Mouse (Mus musculus) neural tube, embryonic 14.5 days (tissue): Measurements from ENCODE around the gene Hist2h4. TPM values are rescaled to one million over a fixed set of nuclear protein-coding genes. Genes with fewer than 3 reads are reported as not detected.

Source experiments
- ATAC-seq: fragments of 200-750 bp; cut with Nextera tagmentation; 2 replicates; pipeline ENCODE4 v1.8.0; 2017; ENCODE audit warnings: low read depth, mild to moderate bottlenecking, moderate TSS enrichment, moderate library complexity
- H3K27ac ChIP-seq: fragments of 300-500 bp; sonication (generic); 2 replicates; pipeline ENCODE4 v1.5.1; 2014; ENCODE audit warnings: low read depth, mild to moderate bottlenecking, control low read depth, low read length, moderate library complexity, mixed read lengths
- H3K27me3 ChIP-seq: fragments of 300-500 bp; sonication (generic); 2 replicates; pipeline ENCODE4 v1.6.1; 2014; ENCODE audit warnings: low read length; ENCODE audit not compliant: control insufficient read depth, insufficient read depth
- H3K36me3 ChIP-seq: fragments of 300-500 bp; sonication (generic); 2 replicates; pipeline ENCODE4 v1.6.1; 2014; ENCODE audit warnings: low read length, mixed read lengths; ENCODE audit not compliant: control insufficient read depth, insufficient read depth
- H3K4me1 ChIP-seq: fragments of 300-500 bp; sonication (generic); 2 replicates; pipeline ENCODE4 v1.6.1; 2014; ENCODE audit warnings: low read length; ENCODE audit not compliant: control insufficient read depth, insufficient read depth
- H3K4me2 ChIP-seq: fragments of 300-500 bp; sonication (generic); 2 replicates; pipeline ENCODE4 v1.6.1; 2014; ENCODE audit warnings: mild to moderate bottlenecking, low read depth, low read length, control low read depth
- H3K4me3 ChIP-seq: fragments of 300-500 bp; sonication (generic); 2 replicates; pipeline ENCODE4 v1.5.1; 2014; ENCODE audit warnings: low read depth, low read length, control low read depth, mixed read lengths
- H3K9ac ChIP-seq: fragments of 300-500 bp; sonication (generic); replicated peaks from 2 replicates; pipeline ENCODE4 v1.6.1; 2014; ENCODE audit warnings: low read depth, mild to moderate bottlenecking, control low read depth, low read length, mixed read lengths
- H3K9me3 ChIP-seq: fragments of 300-500 bp; sonication (generic); 2 replicates; pipeline ENCODE4 v1.6.1; 2016; ENCODE audit warnings: low read length; ENCODE audit not compliant: control insufficient read depth
- WGBS: fragments of 180-500 bp; shearing (Covaris S2); extraction: QIAGEN DNeasy Blood & Tissue Kit; methylation state at CpG from one replicate; pipeline ENCODE4 v1.1.7; 2014; 5-methylcytosine and 5-hydroxymethylcytosine counted together
- polyA plus RNA-seq: library from polyadenylated mRNA; unstranded; fragments of >200 nt; fragmentation: Nextera tagmentation; extraction: Ambion mirVana; gene quantifications from 2 replicates; pipeline ENCODE4 v1.2.1, GENCODE M21; 2014

Gene Hist2h4
- 4.2 TPM in 2 replicates for polyA plus RNA-seq

DNA sequence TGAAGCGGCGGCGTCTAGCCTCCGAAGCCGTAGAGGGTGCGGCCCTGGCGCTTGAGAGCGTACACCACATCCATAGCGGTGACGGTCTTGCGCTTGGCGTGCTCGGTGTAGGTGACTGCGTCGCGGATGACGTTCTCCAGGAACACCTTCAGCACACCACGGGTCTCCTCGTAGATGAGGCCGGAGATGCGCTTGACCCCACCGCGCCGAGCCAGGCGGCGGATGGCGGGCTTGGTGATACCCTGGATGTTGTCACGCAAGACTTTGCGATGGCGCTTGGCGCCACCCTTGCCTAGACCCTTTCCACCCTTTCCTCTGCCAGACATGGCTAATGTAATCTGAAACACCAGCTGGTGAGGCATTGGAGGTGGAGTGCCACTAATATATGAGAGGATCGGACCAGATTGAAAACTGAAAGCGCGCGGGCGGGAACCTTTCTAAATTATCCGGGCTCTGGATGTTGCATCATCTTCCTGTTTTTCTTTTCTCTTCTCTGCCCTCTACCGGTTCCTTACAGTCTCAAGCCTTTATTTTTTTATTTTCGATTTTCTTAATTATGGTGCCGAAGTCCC lies at the start of gene Hist2h4:
Gene Hist2h4, minus strand, starts transcription at position 333 of the 572 bp plus-strand sequence.
- Histone ChIP-seq H3K36me3 (no peaks in the 10 kb centered on the region), H3K4me1 (peaks cover 16% of the 10 kb centered on the region; the same call in 1 of the 2 replicates), H3K4me2 (peak within 1 kb of the TSS; percentile 77), H3K27me3 (no peaks in the 10 kb centered on the region), H3K9ac (peak within 1 kb of the TSS; percentile 84), H3K27ac (peak within 1 kb of the TSS; percentile 97), H3K9me3 (no peaks in the 10 kb centered on the region), H3K4me3 (peak within 1 kb of the TSS; percentile 61)
- under 1% methylated on average over 36 of the region's 40 CpGs for WGBS
- peak; percentile 91 for ATAC-seq

DNA sequence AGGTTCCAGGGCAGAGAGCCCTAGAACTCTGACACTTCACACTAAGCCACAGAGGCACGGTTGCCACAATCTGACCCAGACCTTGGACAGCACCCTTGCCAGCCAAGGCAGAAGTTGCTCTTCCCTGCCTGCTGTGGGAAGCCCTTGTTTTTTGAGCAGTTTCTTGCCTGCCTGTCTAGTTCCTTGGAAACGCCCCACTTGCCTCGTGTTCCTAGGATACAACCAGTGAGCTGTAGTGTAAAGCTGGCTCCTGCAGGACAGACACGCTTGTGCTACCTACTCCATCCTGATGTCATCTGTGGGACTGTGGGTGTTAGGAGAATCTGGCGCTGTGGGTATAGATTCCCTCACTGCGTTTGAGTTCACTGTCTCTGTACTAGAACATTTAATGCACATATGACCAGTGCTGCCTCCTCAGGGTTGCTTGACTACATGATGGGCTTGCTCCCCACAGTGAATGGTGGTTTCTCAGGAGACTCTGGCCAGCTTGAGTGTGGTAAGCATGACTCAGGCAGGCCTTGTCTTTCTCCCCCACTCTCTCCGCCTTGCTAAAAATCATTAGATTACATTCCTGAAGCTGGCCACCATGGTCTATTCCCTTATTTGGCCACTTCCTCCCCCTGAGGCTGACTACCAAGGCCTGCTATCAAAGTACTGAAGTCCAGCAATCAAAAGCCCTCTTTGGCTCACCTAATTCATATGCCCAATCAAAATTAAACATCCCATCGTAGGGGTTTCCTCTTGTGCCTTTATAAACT lies 49.4 kb upstream of the Hist2h4 start:
- Histone ChIP-seq H3K27ac (no peak overlapping the region), H3K4me2 (no peak overlapping the region), H3K9me3 (no peaks in the 10 kb centered on the region), H3K4me1 (no peaks in the 10 kb centered on the region), H3K9ac (no peak overlapping the region), H3K36me3 (no peaks in the 10 kb centered on the region), H3K27me3 (no peaks in the 10 kb centered on the region), H3K4me3 (no peak overlapping the region)
- WGBS, result 66% methylated on average over 8 of the region's 8 CpGs
- ATAC-seq, result no peak

DNA sequence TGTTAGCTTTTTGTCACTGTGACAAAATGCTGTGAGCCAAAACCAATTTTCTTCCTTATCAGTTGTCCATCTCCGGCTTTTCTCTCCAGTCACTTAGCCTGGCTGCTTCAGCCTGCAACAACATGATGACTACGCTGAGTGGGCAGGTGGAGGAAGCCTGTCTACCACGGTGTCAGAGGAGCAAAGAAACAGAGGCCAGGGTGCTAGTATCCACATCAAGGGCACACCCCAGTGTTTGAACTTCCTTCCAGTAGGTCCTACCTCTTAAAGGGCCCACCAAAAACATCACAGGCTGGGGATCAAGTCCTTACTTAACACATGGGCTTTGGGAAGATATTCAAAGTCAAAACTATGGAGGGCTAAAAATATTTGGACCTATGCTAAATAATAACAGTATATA lies 46.3 kb upstream of the Hist2h4 start:
- ATAC-seq, result no peak
- no peak overlapping the region for H3K4me3 ChIP-seq
- 63% methylated on average over 3 of the region's 3 CpGs for WGBS
- H3K4me2 ChIP-seq, result no peak overlapping the region
- H3K9ac ChIP-seq, result no peak overlapping the region
- H3K36me3 ChIP-seq, result no peaks in the 10 kb centered on the region
- H3K27me3 ChIP-seq, result no peaks in the 10 kb centered on the region
- no peaks in the 10 kb centered on the region for H3K4me1 ChIP-seq
- H3K9me3 ChIP-seq, result no peaks in the 10 kb centered on the region
- no peak overlapping the region for H3K27ac ChIP-seq

DNA sequence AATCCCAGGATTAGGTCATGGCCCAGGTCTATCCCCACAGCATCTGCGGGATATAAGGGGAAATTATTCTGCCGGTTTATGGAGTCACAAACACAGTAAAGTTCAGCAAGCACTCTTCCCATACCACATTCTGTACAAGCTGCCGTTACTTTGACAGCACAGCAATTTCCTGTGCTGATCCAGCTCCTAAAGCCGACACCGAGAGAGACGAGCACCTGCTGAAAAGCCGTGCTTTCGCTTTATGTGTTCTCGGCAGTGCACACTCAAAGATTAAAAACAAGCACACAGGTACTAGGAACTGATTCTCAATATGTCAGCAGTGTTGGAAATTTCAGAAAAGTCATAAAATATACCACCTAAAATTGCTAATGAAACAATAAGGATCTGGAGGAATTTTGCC lies 43.4 kb upstream of the Hist2h4 start:
- WGBS, result 79% methylated on average over 9 of the region's 9 CpGs
- no peak for ATAC-seq

DNA sequence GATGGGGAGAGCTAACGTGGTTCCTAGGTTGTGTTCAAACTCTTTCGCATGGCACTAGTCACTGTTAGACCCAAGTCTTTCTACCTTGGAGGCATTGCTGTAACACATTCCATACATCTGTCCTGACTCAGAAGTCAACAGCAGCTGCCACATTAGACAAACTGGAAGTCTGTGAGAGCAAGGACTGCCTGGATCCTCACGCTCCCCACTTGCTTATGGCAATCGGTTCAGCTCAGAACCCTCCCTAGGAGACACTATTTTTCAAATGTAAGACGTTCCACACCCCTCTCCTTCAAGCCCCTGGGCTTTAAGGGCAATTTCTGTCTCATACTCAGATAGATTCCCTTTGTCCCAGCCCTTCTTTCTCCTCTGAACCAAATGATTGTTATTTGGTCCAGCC lies 39.0 kb upstream of the Hist2h4 start:
- 88% methylated on average over 5 of the region's 5 CpGs for WGBS
- no peaks in the 10 kb centered on the region for H3K36me3 ChIP-seq
- no peak overlapping the region for H3K27ac ChIP-seq
- H3K4me2 ChIP-seq, result no peak overlapping the region
- no peaks in the 10 kb centered on the region for H3K4me1 ChIP-seq
- no peak for ATAC-seq
- no peaks in the 10 kb centered on the region for H3K27me3 ChIP-seq
- no peak overlapping the region for H3K9ac ChIP-seq
- H3K4me3 ChIP-seq, result no peak overlapping the region
- H3K9me3 ChIP-seq, result no peaks in the 10 kb centered on the region

More for the DNA sequence above, 43.4 kb upstream of the Hist2h4 start:
- no peaks in the 10 kb centered on the region for H3K4me1 ChIP-seq
- no peaks in the 10 kb centered on the region for H3K27me3 ChIP-seq
- H3K9ac ChIP-seq, result no peak overlapping the region
- H3K4me2 ChIP-seq, result no peak overlapping the region
- no peak overlapping the region for H3K27ac ChIP-seq
- H3K4me3 ChIP-seq, result no peak overlapping the region
- H3K36me3 ChIP-seq, result no peaks in the 10 kb centered on the region
- H3K9me3 ChIP-seq, result no peaks in the 10 kb centered on the region

DNA sequence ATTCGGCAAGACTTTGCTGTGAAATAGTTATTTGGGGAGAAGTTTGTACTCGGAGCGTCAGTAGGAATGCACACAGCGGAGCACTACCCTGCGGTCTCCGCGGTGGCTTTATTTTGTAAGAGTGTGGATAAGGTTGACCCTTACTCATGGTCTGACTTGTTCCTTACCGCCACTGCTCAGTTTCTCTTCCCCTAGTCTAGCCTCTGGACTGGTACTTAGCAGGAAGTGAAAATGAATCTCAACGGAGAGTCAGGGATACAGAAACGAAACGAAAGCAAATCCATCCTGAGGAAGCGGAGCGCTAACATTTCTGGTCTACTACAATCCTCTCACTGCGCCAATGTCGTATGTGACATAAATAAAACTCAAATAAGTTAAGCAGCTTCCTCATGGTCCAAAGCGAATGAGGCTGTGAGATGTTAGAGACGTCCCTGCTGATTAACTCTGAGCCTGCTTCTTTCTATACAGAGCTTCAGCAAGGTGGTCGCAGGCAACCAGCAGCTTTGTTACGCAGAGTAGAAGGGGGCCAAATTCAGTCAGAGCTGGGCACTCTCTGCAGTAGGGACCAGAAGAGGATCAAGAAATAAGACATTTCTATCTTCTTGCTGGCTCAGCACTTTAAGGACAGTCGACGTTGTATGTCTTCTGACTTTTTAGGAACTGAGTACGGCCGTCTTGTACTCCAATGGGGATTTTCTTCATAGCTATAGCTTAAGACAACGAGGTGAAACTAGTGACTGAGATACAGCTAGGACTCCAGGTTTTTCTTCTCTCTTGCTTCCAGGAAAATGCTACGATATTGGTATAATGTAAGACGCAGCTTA lies 37.8 kb upstream of the Hist2h4 start:
- Histone ChIP-seq H3K9me3 (no peaks in the 10 kb centered on the region), H3K4me3 (no peak overlapping the region), H3K36me3 (no peaks in the 10 kb centered on the region), H3K9ac (no peak overlapping the region), H3K4me1 (no peaks in the 10 kb centered on the region), H3K4me2 (no peak overlapping the region), H3K27ac (no peak overlapping the region), H3K27me3 (no peaks in the 10 kb centered on the region)
- WGBS, result 75% methylated on average over 26 of the region's 26 CpGs
- no peak for ATAC-seq

DNA sequence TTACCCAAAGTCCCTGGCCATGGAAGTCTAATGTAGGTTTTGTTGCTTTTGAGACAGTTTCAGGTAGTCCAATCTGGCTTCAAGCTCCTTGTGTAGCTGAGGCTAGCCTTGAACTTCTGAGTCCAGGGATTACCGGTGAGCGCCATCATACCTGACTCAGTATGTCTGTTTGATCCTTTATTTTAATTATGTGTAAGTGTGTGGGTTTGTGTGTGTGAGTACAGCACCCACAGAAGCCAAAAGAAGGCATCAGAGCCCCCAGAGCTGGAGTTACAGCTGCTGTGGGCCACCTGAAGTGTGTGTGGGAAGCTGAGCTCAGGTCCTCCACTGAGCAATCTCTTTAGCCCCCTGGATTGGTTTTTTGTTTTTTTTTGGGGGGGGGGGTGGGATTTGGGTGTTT lies 36.5 kb upstream of the Hist2h4 start:
- ATAC-seq, result no peak

DNA sequence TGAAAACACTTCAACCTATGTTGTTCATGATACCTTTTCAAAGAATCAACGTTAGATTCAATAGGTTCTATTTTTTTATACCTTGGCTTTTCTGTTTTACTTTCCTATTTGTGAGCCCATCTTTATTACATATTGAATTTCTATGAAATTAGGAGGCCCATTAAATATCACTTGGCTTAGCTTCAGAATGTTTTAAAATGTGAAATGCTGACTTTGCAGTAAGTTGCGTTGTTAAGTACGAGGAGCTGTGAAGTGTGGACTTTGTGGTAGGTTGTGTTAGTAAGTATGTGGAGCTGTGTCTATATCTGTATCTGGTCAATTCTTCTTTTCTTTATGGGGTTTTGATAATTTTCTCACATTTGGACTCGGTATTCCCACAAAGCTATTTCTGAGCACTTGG lies 35.2 kb upstream of the Hist2h4 start:
- Histone ChIP-seq H3K27me3 (no peaks in the 10 kb centered on the region), H3K36me3 (no peaks in the 10 kb centered on the region), H3K4me3 (no peak overlapping the region), H3K4me2 (no peak overlapping the region), H3K9ac (no peak overlapping the region), H3K4me1 (no peaks in the 10 kb centered on the region), H3K27ac (no peak overlapping the region), H3K9me3 (no peaks in the 10 kb centered on the region)
- ATAC-seq, result no peak
- 94% methylated on average over 4 of the region's 4 CpGs for WGBS

More for the DNA sequence above, 36.5 kb upstream of the Hist2h4 start:
- no peak overlapping the region for H3K9ac ChIP-seq
- H3K27ac ChIP-seq, result no peak overlapping the region
- no peaks in the 10 kb centered on the region for H3K36me3 ChIP-seq
- H3K4me2 ChIP-seq, result no peak overlapping the region
- H3K4me3 ChIP-seq, result no peak overlapping the region
- H3K4me1 ChIP-seq, result no peaks in the 10 kb centered on the region
- WGBS, result 95% methylated on average over 2 of the region's 2 CpGs
- no peaks in the 10 kb centered on the region for H3K9me3 ChIP-seq
- no peaks in the 10 kb centered on the region for H3K27me3 ChIP-seq

DNA sequence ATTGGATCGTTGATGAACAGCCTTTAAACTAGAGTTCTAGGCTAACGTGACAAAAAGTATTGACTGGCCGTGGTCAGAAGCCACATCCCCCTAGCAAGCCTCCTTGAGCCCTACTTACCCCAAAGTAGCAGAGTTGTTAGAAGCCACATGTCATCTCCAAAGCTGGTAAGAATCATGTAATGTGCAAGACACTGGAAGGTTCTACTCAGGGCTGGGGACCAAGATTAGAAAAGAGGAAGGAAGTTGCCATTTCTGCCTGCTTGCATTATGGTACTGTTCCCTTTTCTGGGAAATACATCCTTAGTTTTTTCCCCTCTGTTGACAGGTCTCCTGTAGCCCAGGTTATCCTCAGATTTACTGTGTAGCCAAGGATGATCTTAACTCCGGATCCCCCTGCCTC lies 30.7 kb upstream of the Hist2h4 start, which contains the start of gene Fcgr1:
Gene Fcgr1, minus strand, starts transcription at position 183 of the 400 bp plus-strand sequence.
- H3K4me2 ChIP-seq, result no peak within 1 kb of the TSS
- no peaks in the 10 kb centered on the region for H3K9me3 ChIP-seq
- 81% methylated on average over 4 of the region's 4 CpGs for WGBS
- no peaks in the 10 kb centered on the region for H3K4me1 ChIP-seq
- H3K36me3 ChIP-seq, result no peaks in the 10 kb centered on the region
- no peaks in the 10 kb centered on the region for H3K27me3 ChIP-seq
- H3K4me3 ChIP-seq, result no peak within 1 kb of the TSS
- no peak within 1 kb of the TSS for H3K27ac ChIP-seq
- ATAC-seq, result no peak
- H3K9ac ChIP-seq, result no peak within 1 kb of the TSS
